Mouse (Mus musculus): Measurements from ENCODE around the gene Znrd1.

GRCm38 (mm10) chr17:36958884-36959283 is 525 bp upstream of the Znrd1 start:
- TF ChIP-seq ZC3H11A (IDR thresholded peaks at IDR 0.05; ENCODE audit: low read depth, low read length) (no peak), POLR2AphosphoS5 (IDR thresholded peaks at IDR 0.05; ENCODE audit: borderline replicate concordance, low read depth, low read length) (no peak), TAL1 (IDR thresholded peaks at IDR 0.05; ENCODE audit: low read length) (no peak), E2F4 (IDR thresholded peaks at IDR 0.05; ENCODE audit: borderline replicate concordance, low read depth, low read length) (no peak), KAT2A (conservative IDR thresholded peaks at IDR 0.05; ENCODE audit: low read depth, low read length) (no peak), BHLHE40 (IDR thresholded peaks at IDR 0.05; ENCODE audit: borderline replicate concordance, low read depth, low read length) (no peak), CTCF (IDR thresholded peaks at IDR 0.05 in 2 of 3, conservative IDR thresholded peaks at IDR 0.05 in 1 of 3; ENCODE audit: control insufficient read depth in 1 of 3, insufficient read depth in 1 of 3, low read depth in 2 of 3, low read length in 3 of 3, poor library complexity in 1 of 3, severe bottlenecking in 1 of 3) (no peak), POLR2A (IDR thresholded peaks at IDR 0.05; ENCODE audit: control insufficient read depth in 1 of 2, insufficient read depth in 1 of 2, low read depth in 1 of 2, low read length in 2 of 2, poor library complexity in 1 of 2) (no peak), USF1 (IDR thresholded peaks at IDR 0.05; ENCODE audit: low read depth, low read length) (no peak), ELF1 (IDR thresholded peaks at IDR 0.05; ENCODE audit: low read depth, low read length) (no peak)
